Mouse (Mus musculus): Measurements from ENCODE around the gene Icam1.

GRCm38 (mm10) chr9:21028560-21029110 is 12.8 kb downstream of the Icam1 start:
- TF ChIP-seq CTCF (IDR thresholded peaks at IDR 0.05; ENCODE audit: low read depth) = no peak
- no peak for TF ChIP-seq EP300 (IDR thresholded peaks at IDR 0.05; ENCODE audit: low read depth)

All from heart, postnatal 0 days (tissue).